Mouse (Mus musculus) liver, adult 2 months (tissue): ENCODE measurements around the gene Mllt11. TPM values are rescaled to one million over a fixed set of nuclear protein-coding genes. Genes with fewer than 3 reads are reported as not detected.

Experiments
- DNase-seq: peaks from one replicate; pipeline ENCODE4 v3.0.0-alpha.2; 2011; ENCODE audit warnings: low read depth, low spot score; ENCODE audit errors: extremely low read depth
- H3K27ac ChIP-seq: fragments of 200-500 bp; replicated peaks from 2 replicates; pipeline ENCODE4 v1.5.1; 2012; ENCODE audit warnings: low read depth, mild to moderate bottlenecking, control low read depth, inconsistent platforms, low read length; ENCODE audit not compliant: insufficient read depth
- H3K27me3 ChIP-seq: fragments of 200-500 bp; 2 replicates; pipeline ENCODE4 v1.6.1; 2012; ENCODE audit warnings: mild to moderate bottlenecking, moderate library complexity, low read length, inconsistent platforms; ENCODE audit not compliant: control insufficient read depth, insufficient read depth
- H3K36me3 ChIP-seq: fragments of 200-500 bp; 2 replicates; pipeline ENCODE4 v1.6.1; 2012; ENCODE audit warnings: low read length, inconsistent platforms; ENCODE audit not compliant: control insufficient read depth, insufficient read depth
- H3K4me1 ChIP-seq: fragments of 200-500 bp; 2 replicates; pipeline ENCODE4 v1.6.1; 2011; ENCODE audit warnings: low read length; ENCODE audit not compliant: control insufficient read depth, insufficient read depth
- H3K4me3 ChIP-seq: fragments of 200-500 bp; 2 replicates; pipeline ENCODE4 v1.5.1; 2011; ENCODE audit warnings: low read depth, mild to moderate bottlenecking, control low read depth, low read length, moderate library complexity; ENCODE audit not compliant: insufficient read depth
- H3K79me2 ChIP-seq: fragments of 200-500 bp; 2 replicates; pipeline ENCODE4 v1.6.1; 2012; ENCODE audit warnings: inconsistent platforms, mild to moderate bottlenecking, low read length, moderate library complexity; ENCODE audit not compliant: control insufficient read depth, insufficient read depth
- H3K9ac ChIP-seq: fragments of 200-500 bp; 2 replicates; pipeline ENCODE4 v1.6.1; 2012; ENCODE audit warnings: low read depth, mild to moderate bottlenecking, control low read depth, inconsistent platforms, low read length
- CTCF ChIP-seq: fragments of 200-500 bp; IDR thresholded peaks from 2 replicates; pipeline ENCODE4 v1.5.1; 2011; ENCODE audit warnings: low read depth, low read length, control low read depth
- POLR2A ChIP-seq: fragments of 200-500 bp; IDR thresholded peaks from 2 replicates; pipeline ENCODE4 v1.6.1; 2011; ENCODE audit warnings: low read length, control low read depth; ENCODE audit not compliant: insufficient read depth; ENCODE audit errors: extremely low read depth
- WGBS: fragments of 180-500 bp; shearing (Covaris S2); methylation state at CpG from one replicate; pipeline ENCODE4 v1.1.7; 2018; 5-methylcytosine and 5-hydroxymethylcytosine counted together
- polyA plus RNA-seq: library from polyadenylated mRNA; depleted of rRNA; stranded (reverse); fragments of >200 nt; gene quantifications from 2 replicates; pipeline ENCODE4 v1.2.3, GENCODE M21; 2012
- total RNA-seq: library from RNA; depleted of rRNA; stranded (reverse); fragments of >200 nt; gene quantifications from 2 replicates; pipeline ENCODE4 v1.2.3, GENCODE M21; 2014

Mllt11 gene
- total and polyA plus RNA-seq, 2 experiments, result 0.83 to 1.4 TPM

- Histone ChIP-seq H3K4me1 (no peaks in the 10 kb centered on the region), H3K27me3 (no peaks in the 10 kb centered on the region), H3K4me3 (no peak overlapping the region), H3K79me2 (no peaks in the 10 kb centered on the region), H3K27ac (no peak overlapping the region), H3K36me3 (peaks cover 25% of the 10 kb centered on the region), H3K9ac (no peak overlapping the region)
- DNase-seq, result no peak
- 97% methylated on average over 2 of the region's 2 CpGs for WGBS
- TF ChIP-seq CTCF (no peak), POLR2A (no peak)
Measured at GRCm38 (mm10) chr3:95186100-95186499, 45.9 kb downstream of the Mllt11 start.

- DNase-seq, result no peak
- Histone ChIP-seq H3K4me3 (no peak overlapping the region), H3K79me2 (no peaks in the 10 kb centered on the region), H3K9ac (no peak overlapping the region), H3K4me1 (no peaks in the 10 kb centered on the region), H3K27ac (no peak overlapping the region), H3K27me3 (no peaks in the 10 kb centered on the region), H3K36me3 (peaks cover 25% of the 10 kb centered on the region)
- TF ChIP-seq POLR2A (no peak), CTCF (no peak)
- WGBS, result 85% methylated on average over 9 of the region's 9 CpGs
Measured at GRCm38 (mm10) chr3:95184796-95185577, 47.0 kb downstream of the Mllt11 start.

- DNase-seq, result no peak
- no peaks in the 10 kb centered on the region for H3K27me3 ChIP-seq
- TF ChIP-seq CTCF (no peak), POLR2A (no peak)
- H3K4me1 ChIP-seq, result no peaks in the 10 kb centered on the region
- WGBS, result 59% methylated on average over 1 of the region's 1 CpGs
- no peak overlapping the region for H3K4me3 ChIP-seq
- no peak overlapping the region for H3K9ac ChIP-seq
- no peak overlapping the region for H3K27ac ChIP-seq
- H3K79me2 ChIP-seq, result no peaks in the 10 kb centered on the region
- peaks cover 7% of the 10 kb centered on the region for H3K36me3 ChIP-seq
Measured at GRCm38 (mm10) chr3:95181841-95182240, 50.1 kb downstream of the Mllt11 start.

GRCm38 (mm10) chr3:95179890-95180289 lies 52.1 kb downstream of the Mllt11 start:
- TF ChIP-seq POLR2A (no peak), CTCF (no peak)
- 51% methylated on average over 3 of the region's 3 CpGs for WGBS
- no peaks in the 10 kb centered on the region for H3K27me3 ChIP-seq
- no peaks in the 10 kb centered on the region for H3K79me2 ChIP-seq
- no peak overlapping the region for H3K27ac ChIP-seq
- H3K4me3 ChIP-seq, result no peak overlapping the region
- no peak overlapping the region for H3K9ac ChIP-seq
- DNase-seq, result no peak
- peaks cover 3% of the 10 kb centered on the region for H3K36me3 ChIP-seq
- H3K4me1 ChIP-seq, result no peaks in the 10 kb centered on the region

- DNase-seq, result no peak
- Histone ChIP-seq H3K36me3 (no peaks in the 10 kb centered on the region), H3K9ac (no peak overlapping the region), H3K79me2 (no peaks in the 10 kb centered on the region), H3K27me3 (peaks cover 2% of the 10 kb centered on the region; the same call in 1 of the 2 replicates), H3K27ac (no peak overlapping the region), H3K4me1 (peaks cover 2% of the 10 kb centered on the region; the same call in 1 of the 2 replicates), H3K4me3 (no peak overlapping the region)
- no peak for TF ChIP-seq CTCF
- no peak for TF ChIP-seq POLR2A
- WGBS, result 93% methylated on average over 5 of the region's 5 CpGs
Measured at GRCm38 (mm10) chr3:95178948-95179347, 53.0 kb downstream of the Mllt11 start.

GRCm38 (mm10) chr3:95177583-95177982 lies 54.4 kb downstream of the Mllt11 start:
- Histone ChIP-seq H3K27me3 (peaks cover 13% of the 10 kb centered on the region), H3K9ac (no peak overlapping the region), H3K4me3 (no peak overlapping the region), H3K4me1 (peaks cover 3% of the 10 kb centered on the region; the same call in 1 of the 2 replicates), H3K36me3 (no peaks in the 10 kb centered on the region), H3K79me2 (no peaks in the 10 kb centered on the region), H3K27ac (no peak overlapping the region)
- WGBS, result 82% methylated on average over 6 of the region's 6 CpGs
- DNase-seq, result no peak
- TF ChIP-seq CTCF (no peak), POLR2A (no peak)
